Mouse (Mus musculus) embryonic facial prominence, embryonic 14.5 days (tissue): ENCODE results near the gene Ttc7b. TPM values are rescaled to one million over a fixed set of nuclear protein-coding genes. Genes with fewer than 3 reads are reported as not detected.
A peak's percentile ranks its signal among the peaks of the same experiment; 100 is the strongest.

Source experiments
- ATAC-seq: fragments of 200-750 bp; cut with Nextera tagmentation; 2 replicates; pipeline ENCODE4 v1.8.0; 2017; ENCODE audit warnings: low read depth, moderate number of reproducible peaks, moderate TSS enrichment
- DNase-seq: peaks from one replicate; pipeline ENCODE4 v3.0.0-alpha.2; 2015; ENCODE audit warnings: low spot score
- H3K27ac ChIP-seq: fragments of 300-500 bp; sonication (generic); replicated peaks from 2 replicates; pipeline ENCODE4 v1.5.1; 2014; ENCODE audit warnings: low read depth, mild to moderate bottlenecking, low read length, moderate library complexity
- H3K27me3 ChIP-seq: fragments of 300-500 bp; sonication (generic); replicated peaks from 2 replicates; pipeline ENCODE4 v1.6.1; 2014; ENCODE audit warnings: low read length; ENCODE audit not compliant: control insufficient read depth, insufficient read depth
- H3K36me3 ChIP-seq: fragments of 300-500 bp; sonication (generic); 2 replicates; pipeline ENCODE4 v1.6.1; 2014; ENCODE audit warnings: low read length, mixed read lengths; ENCODE audit not compliant: control insufficient read depth, insufficient read depth
- H3K4me1 ChIP-seq: fragments of 300-500 bp; sonication (generic); 2 replicates; pipeline ENCODE4 v1.6.1; 2014; ENCODE audit warnings: antibody characterized with exemption, low read length; ENCODE audit not compliant: control insufficient read depth, insufficient read depth
- H3K4me2 ChIP-seq: fragments of 300-500 bp; sonication (generic); 2 replicates; pipeline ENCODE4 v1.6.1; 2014; ENCODE audit warnings: low read depth, mild to moderate bottlenecking, low read length, moderate library complexity, mixed read lengths
- H3K4me3 ChIP-seq: fragments of 300-500 bp; sonication (generic); 2 replicates; pipeline ENCODE4 v1.5.1; 2014; ENCODE audit warnings: low read depth, mild to moderate bottlenecking, low read length
- H3K9ac ChIP-seq: fragments of 300-500 bp; sonication (generic); 2 replicates; pipeline ENCODE4 v1.6.1; 2014; ENCODE audit warnings: low read depth, mild to moderate bottlenecking, low read length, moderate library complexity, mixed read lengths
- H3K9me3 ChIP-seq: fragments of 300-500 bp; sonication (generic); 2 replicates; pipeline ENCODE4 v1.6.1; 2016; ENCODE audit warnings: low read length; ENCODE audit not compliant: control insufficient read depth
- WGBS: fragments of 180-500 bp; shearing (Covaris S2); extraction: QIAGEN DNeasy Blood & Tissue Kit; methylation state at CpG from one replicate; pipeline ENCODE4 v1.1.7; 2014; 5-methylcytosine and 5-hydroxymethylcytosine counted together
- polyA plus RNA-seq: library from polyadenylated mRNA; unstranded; fragments of >200 nt; fragmentation: Nextera tagmentation; extraction: Ambion mirVana; gene quantifications from 2 replicates; pipeline ENCODE4 v1.2.1, GENCODE M21; 2014

Ttc7b gene
- polyA plus RNA-seq, 1 experiment from 2014 or later = 6.6 TPM

DNA sequence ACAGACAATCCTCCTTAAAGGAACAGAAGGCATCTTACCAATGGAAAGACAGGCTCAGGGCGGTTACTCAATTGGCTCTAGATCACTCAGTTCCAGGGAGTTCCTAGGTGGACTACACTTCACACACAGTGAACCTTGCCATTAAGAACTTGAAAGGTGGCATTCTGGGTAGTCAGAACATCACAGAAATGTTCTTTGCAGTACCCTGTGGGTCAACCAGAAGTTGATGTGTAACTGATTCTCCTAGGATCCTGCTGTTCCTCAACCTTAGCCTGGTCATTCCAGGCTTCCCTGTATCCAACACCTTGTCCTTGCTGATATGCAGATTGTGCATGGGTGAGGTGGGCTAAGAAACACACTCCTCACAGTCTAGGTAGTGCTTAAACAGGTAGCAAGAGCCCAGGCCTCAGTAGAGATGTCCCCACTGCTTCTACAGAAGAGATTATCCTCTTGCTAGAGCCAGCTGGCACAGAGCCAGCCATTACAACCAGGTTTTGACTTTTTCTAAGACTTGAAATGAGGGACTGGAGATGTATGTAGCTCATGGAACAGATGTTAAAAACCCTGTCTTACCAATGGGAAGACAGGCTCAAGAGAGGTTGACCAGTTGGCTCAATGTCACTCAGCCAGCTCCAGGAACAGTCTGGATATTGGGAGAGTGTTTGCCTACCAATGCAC is 4.3 kb downstream of the Ttc7b start:
- no peak overlapping the region for H3K4me2 ChIP-seq
- no peaks in the 10 kb centered on the region for H3K27me3 ChIP-seq
- no peak for ATAC-seq
- H3K36me3 ChIP-seq = peaks cover 10% of the 10 kb centered on the region; the same call in 1 of the 2 replicates
- H3K4me3 ChIP-seq = no peak overlapping the region
- no peak overlapping the region for H3K27ac ChIP-seq
- H3K9ac ChIP-seq = no peak overlapping the region
- no peaks in the 10 kb centered on the region for H3K9me3 ChIP-seq
- WGBS = 91% methylated on average over 1 of the region's 1 CpGs
- DNase-seq = no peak
- H3K4me1 ChIP-seq = peaks cover 6% of the 10 kb centered on the region

DNA sequence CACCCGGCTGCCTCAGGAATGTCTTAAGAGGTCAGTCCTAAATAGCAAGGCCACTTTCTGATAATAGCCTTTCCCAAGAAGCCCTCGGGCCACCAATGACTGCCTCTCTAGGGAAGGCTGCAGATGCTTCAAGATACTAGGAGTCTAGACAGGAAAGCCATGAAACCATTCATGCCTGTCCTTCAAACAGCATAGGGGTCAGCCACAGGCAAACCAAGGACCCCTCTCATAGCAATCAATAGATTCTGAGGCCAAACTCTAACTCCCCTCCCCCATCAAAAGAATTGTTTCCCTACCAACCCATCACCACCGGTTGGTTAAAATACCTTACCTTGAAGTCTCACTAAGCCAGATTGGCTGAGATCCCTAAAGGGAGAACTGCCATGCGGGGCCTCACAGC is 5.1 kb downstream of the Ttc7b start:
- Histone ChIP-seq H3K9ac (no peak overlapping the region), H3K4me3 (no peak overlapping the region), H3K4me2 (no peak overlapping the region), H3K27ac (no peak overlapping the region), H3K9me3 (no peaks in the 10 kb centered on the region), H3K36me3 (peaks cover 10% of the 10 kb centered on the region; the same call in 1 of the 2 replicates), H3K4me1 (peaks cover 4% of the 10 kb centered on the region), H3K27me3 (no peaks in the 10 kb centered on the region)
- no peak for ATAC-seq
- DNase-seq = no peak
- 86% methylated on average over 4 of the region's 4 CpGs for WGBS

DNA sequence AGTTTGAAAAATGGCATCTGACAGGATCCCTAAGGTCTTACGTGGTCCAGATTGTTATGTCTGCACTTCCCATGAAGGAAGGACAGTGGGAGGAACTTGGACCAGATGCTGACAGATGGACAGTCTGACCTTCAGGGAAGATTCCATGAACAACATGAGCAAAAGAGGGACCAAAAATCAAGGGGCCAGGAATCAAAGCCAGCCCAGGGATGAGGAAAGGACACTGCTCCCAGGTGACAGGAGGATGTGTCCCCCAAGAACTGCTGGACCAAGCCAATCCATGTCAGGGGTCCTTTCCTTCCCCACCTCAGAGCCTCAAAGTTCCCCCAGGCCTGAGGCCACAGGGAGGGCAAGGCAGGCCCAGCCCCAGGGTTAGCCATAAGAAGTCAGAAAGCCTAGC is 6.0 kb downstream of the Ttc7b start:
- WGBS = 79% methylated on average over 1 of the region's 1 CpGs
- no peak for DNase-seq
- Histone ChIP-seq H3K36me3 (peaks cover 10% of the 10 kb centered on the region; the same call in 1 of the 2 replicates), H3K27ac (no peak overlapping the region), H3K4me2 (no peak overlapping the region), H3K4me3 (no peak overlapping the region), H3K9ac (no peak overlapping the region), H3K9me3 (no peaks in the 10 kb centered on the region), H3K4me1 (peaks cover 2% of the 10 kb centered on the region), H3K27me3 (no peaks in the 10 kb centered on the region)
- ATAC-seq = no peak

DNA sequence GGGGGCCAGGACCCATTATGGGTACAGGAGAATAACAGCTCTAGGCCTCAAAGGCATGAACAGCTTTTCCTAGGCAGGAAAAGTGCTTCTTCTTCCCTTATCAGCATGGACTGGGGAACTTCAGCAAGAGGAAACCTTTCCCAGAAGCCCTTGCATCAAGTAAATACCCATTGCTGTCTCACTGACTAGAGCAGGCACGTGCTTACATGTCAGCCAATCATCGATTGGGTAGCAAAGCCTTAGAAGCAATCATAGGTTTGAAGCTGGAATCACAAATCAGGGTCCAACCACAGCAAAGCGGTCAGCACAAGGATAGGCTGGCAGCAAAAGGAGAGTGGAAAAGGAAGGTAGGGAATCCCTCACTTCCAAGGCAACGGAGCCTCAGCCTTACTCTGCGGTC is 7.5 kb downstream of the Ttc7b start:
- no peaks in the 10 kb centered on the region for H3K27me3 ChIP-seq
- no peak overlapping the region for H3K4me3 ChIP-seq
- no peaks in the 10 kb centered on the region for H3K9me3 ChIP-seq
- no peak overlapping the region for H3K9ac ChIP-seq
- DNase-seq (no peak), ATAC-seq (no peak)
- H3K36me3 ChIP-seq = peaks cover 10% of the 10 kb centered on the region; the same call in 1 of the 2 replicates
- no peak overlapping the region for H3K27ac ChIP-seq
- no peak overlapping the region for H3K4me2 ChIP-seq
- WGBS = 89% methylated on average over 5 of the region's 5 CpGs
- H3K4me1 ChIP-seq = no peaks in the 10 kb centered on the region

DNA sequence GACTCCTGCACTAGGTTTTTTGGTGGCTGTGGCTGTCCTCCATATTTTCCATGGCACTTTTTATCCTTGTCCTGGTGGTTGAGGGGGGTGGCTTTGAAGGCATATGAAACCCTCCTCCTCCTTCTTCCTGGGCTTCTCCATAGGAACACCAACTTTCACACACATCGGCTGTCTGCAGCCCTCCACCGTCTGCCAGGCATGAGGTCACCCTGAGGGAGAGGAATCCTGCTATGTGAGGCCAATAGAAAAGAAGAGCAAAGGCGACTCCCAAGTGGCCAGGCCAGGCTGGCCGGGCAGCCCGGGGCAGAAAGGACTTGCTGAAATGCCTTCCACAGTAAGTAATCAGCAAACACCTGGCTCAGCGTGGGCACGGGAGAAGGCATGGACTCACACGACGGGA is 8.0 kb downstream of the Ttc7b start:
- Histone ChIP-seq H3K4me1 (no peaks in the 10 kb centered on the region), H3K27me3 (no peaks in the 10 kb centered on the region), H3K9me3 (no peaks in the 10 kb centered on the region), H3K27ac (no peak overlapping the region), H3K4me2 (no peak overlapping the region), H3K9ac (no peak overlapping the region), H3K36me3 (peaks cover 10% of the 10 kb centered on the region; the same call in 1 of the 2 replicates), H3K4me3 (no peak overlapping the region)
- 79% methylated on average over 9 of the region's 9 CpGs for WGBS
- DNase-seq (no peak), ATAC-seq (no peak)

DNA sequence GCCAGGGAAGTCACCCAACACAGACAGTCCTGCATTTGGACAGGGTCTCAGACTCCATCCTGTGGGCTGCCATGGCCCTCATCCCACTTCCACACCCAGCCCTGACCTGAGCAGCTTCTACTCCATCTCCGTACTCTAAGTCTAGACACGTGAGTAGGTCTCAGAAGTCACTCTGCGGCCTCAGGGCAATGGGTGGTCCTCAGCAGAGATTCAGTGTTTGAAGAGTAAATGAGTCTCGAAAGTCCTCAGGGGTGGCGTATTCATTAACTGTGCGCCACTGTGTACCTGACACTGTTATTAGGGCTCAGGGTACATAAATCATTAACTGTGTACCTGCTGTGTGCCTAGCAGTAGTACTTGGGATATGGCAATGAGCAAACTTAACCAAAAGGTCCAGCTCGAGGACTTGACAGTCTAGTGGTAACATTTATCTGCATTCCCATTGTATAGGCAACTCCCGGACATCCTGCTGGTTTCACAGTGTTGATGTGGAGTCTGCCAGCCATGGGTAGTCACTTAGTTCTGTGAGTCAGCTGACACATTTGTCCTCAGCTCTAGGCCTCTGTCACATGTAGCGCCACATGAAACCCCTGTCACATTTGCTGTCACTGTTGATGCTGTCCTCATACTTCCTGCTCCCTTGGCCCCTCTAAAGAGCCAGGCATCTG is 10.9 kb downstream of the Ttc7b start:
- Histone ChIP-seq H3K9me3 (no peaks in the 10 kb centered on the region), H3K4me1 (no peaks in the 10 kb centered on the region), H3K9ac (no peak overlapping the region), H3K36me3 (peaks cover 10% of the 10 kb centered on the region; the same call in 1 of the 2 replicates), H3K27me3 (no peaks in the 10 kb centered on the region), H3K4me2 (no peak overlapping the region), H3K4me3 (no peak overlapping the region), H3K27ac (no peak overlapping the region)
- WGBS = 83% methylated on average over 9 of the region's 9 CpGs
- no peak for DNase-seq
- no peak for ATAC-seq

DNA sequence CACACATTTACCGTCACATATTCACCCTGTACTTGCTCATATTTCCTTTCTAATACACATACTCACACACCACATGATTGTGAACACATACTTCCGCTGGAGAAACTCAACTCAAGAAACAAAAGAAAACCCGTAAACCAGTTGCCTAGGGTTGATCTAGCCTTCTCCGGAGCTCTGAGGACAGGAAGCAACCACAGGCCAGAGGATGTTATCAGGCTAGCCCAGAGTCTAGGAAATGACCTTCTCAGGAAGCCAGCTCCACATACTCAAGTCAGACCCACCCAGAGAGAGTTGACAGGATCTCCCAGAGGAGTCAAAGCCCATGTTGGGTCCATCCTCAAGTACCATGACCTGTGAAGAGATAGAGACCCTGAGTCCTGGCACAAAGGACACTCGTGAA is 12.0 kb downstream of the Ttc7b start:
- Histone ChIP-seq H3K4me3 (no peak overlapping the region), H3K9ac (no peak overlapping the region), H3K27me3 (no peaks in the 10 kb centered on the region), H3K27ac (no peak overlapping the region), H3K9me3 (no peaks in the 10 kb centered on the region), H3K4me1 (no peaks in the 10 kb centered on the region), H3K36me3 (0 out of 2 replicates have a peak, but pooled peaks cover 7% of the 10 kb centered on the region), H3K4me2 (no peak overlapping the region)
- no peak for DNase-seq
- no peak for ATAC-seq
- WGBS = 91% methylated on average over 5 of the region's 5 CpGs

DNA sequence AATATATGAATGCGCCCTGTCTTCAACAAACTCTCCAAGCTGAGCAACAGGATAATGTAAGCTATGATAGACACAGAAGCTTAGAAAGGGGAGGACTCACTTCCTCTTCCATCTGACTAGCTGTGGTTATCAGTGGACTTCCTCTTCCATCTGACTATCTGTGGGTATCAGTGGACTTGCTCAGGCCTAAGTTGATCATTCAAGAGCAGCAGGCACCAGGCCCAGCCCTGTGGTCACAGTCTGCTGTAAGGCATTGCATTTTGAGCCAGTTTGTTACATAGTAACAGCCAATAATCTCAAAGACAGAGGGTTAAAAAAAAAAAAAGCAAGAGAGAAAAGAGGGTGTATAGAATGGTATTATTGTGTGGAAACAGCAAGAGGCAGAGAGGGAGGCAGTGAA is 15.1 kb downstream of the Ttc7b start:
- 88% methylated on average over 1 of the region's 1 CpGs for WGBS
- H3K4me2 ChIP-seq = no peak overlapping the region
- H3K36me3 ChIP-seq = no peaks in the 10 kb centered on the region
- no peak overlapping the region for H3K9ac ChIP-seq
- no peak overlapping the region for H3K27ac ChIP-seq
- no peak for ATAC-seq
- no peaks in the 10 kb centered on the region for H3K4me1 ChIP-seq
- H3K27me3 ChIP-seq = no peaks in the 10 kb centered on the region
- H3K4me3 ChIP-seq = no peak overlapping the region
- H3K9me3 ChIP-seq = no peaks in the 10 kb centered on the region
- no peak for DNase-seq

DNA sequence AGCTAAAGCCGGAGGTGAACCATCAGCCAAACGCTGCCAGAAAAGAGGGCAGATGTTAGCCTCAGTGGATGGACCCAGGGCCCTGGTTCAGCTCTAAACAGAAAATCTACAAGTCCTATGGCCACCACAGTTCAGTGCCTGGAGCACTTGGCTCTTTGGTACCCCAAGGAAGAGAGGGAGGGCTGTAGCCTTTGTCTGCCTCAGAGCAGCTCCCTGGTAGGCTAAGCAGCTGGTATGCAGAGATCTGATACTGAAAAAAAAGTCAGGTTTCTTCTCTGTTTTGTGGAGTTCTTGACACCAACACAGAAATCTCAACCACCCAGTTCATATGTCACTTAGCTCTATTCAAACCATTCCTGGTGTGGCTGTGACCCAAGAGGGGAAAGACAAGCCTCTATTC is 16.0 kb downstream of the Ttc7b start:
- WGBS = 80% methylated on average over 2 of the region's 2 CpGs
- no peak overlapping the region for H3K4me3 ChIP-seq
- ATAC-seq (peak; percentile 77), DNase-seq (peak; percentile 38)
- H3K27me3 ChIP-seq = no peaks in the 10 kb centered on the region
- H3K36me3 ChIP-seq = peaks cover 3% of the 10 kb centered on the region; the same call in 1 of the 2 replicates
- H3K9ac ChIP-seq = no peak overlapping the region
- H3K27ac ChIP-seq = no peak overlapping the region
- H3K4me1 ChIP-seq = no peaks in the 10 kb centered on the region
- no peak overlapping the region for H3K4me2 ChIP-seq
- H3K9me3 ChIP-seq = no peaks in the 10 kb centered on the region
